Mouse (Mus musculus) ES-E14 (cell line): ENCODE data around the gene Ppargc1a. TPM values are rescaled to one million over a fixed set of nuclear protein-coding genes. Genes with fewer than 3 reads are reported as not detected.

Source experiments
- DNase-seq: peaks from one replicate; pipeline ENCODE4 v3.0.0-alpha.2; 2013; ENCODE audit warnings: low read depth, low spot score
- H3K27ac ChIP-seq: 2 replicates; pipeline ENCODE4 v1.5.1; 2012; ENCODE audit warnings: low read depth, mild to moderate bottlenecking, low read length, moderate library complexity, mixed read lengths; ENCODE audit not compliant: poor library complexity, insufficient read depth, severe bottlenecking
- H3K36me3 ChIP-seq: 2 replicates; pipeline ENCODE4 v1.6.1; 2012; ENCODE audit warnings: mild to moderate bottlenecking, low read length, moderate library complexity, mixed read lengths; ENCODE audit not compliant: control insufficient read depth, poor library complexity, insufficient read depth, severe bottlenecking
- H3K4me1 ChIP-seq, 2 experiments: fragments of 150-350 bp in 1 of 2; sonication (generic) in 1 of 2; 2 replicates each; pipeline ENCODE4 v1.6.1; 2012; ENCODE audit warnings: low read length in 2 of 2, mild to moderate bottlenecking in 1 of 2, mixed read lengths in 1 of 2; ENCODE audit not compliant: control insufficient read depth in 2 of 2, insufficient read depth in 2 of 2, poor library complexity in 1 of 2
- H3K4me3 ChIP-seq, 2 experiments: fragments of 150-350 bp in 1 of 2; sonication (generic) in 1 of 2; 2 replicates each; pipeline ENCODE4 v1.5.1; 2012; ENCODE audit warnings: low read length in 2 of 2, low read depth in 1 of 2, mild to moderate bottlenecking in 1 of 2, mixed read lengths in 1 of 2; ENCODE audit not compliant: insufficient read depth in 1 of 2, poor library complexity in 1 of 2, severe bottlenecking in 1 of 2
- H3K9ac ChIP-seq: 2 replicates; pipeline ENCODE4 v1.6.1; 2012; ENCODE audit warnings: low read depth, mild to moderate bottlenecking, low read length, mixed read lengths; ENCODE audit not compliant: poor library complexity, insufficient read depth, severe bottlenecking
- H3K9me3 ChIP-seq: fragments of 150-350 bp; sonication (generic); 2 replicates; pipeline ENCODE4 v1.6.1; 2012; ENCODE audit warnings: low read depth, mild to moderate bottlenecking, low read length; ENCODE audit not compliant: control insufficient read depth, insufficient read depth
- CHD2 ChIP-seq: IDR thresholded peaks from 2 replicates; pipeline ENCODE4 v1.6.1; 2014; ENCODE audit warnings: mild to moderate bottlenecking, low read depth, low read length, inconsistent platforms
- HCFC1 ChIP-seq: IDR thresholded peaks from 2 replicates; pipeline ENCODE4 v1.6.1; 2012; ENCODE audit warnings: low read length, inconsistent platforms, borderline replicate concordance; ENCODE audit not compliant: insufficient read depth
- MAFK ChIP-seq: IDR thresholded peaks from 2 replicates; pipeline ENCODE4 v1.6.1; 2014; ENCODE audit warnings: mild to moderate bottlenecking, low read depth, low read length, inconsistent platforms; ENCODE audit not compliant: insufficient read depth
- ZC3H11A ChIP-seq: IDR thresholded peaks from 2 replicates; pipeline ENCODE4 v1.6.1; 2012; ENCODE audit warnings: low read depth, mild to moderate bottlenecking, inconsistent platforms, low read length, borderline replicate concordance
- ZNF384 ChIP-seq: IDR thresholded peaks from 2 replicates; pipeline ENCODE4 v1.6.1; 2012; ENCODE audit warnings: low read depth, low read length, inconsistent platforms
- in situ Hi-C, 2 experiments: fragments of 600-800 bp; cut with MboI; formaldehyde crosslinking; loops; one replicate each; pipeline ENCODE4 v1.15.1; 2025; ENCODE audit warnings: low sequenced_read_pairs in 2 of 2, inconsistent platforms in 1 of 2; ENCODE audit not compliant: unreplicated experiment in 2 of 2
- total RNA-seq: library from RNA; depleted of rRNA; stranded (reverse); fragments of 300-350 nt; gene quantifications from 2 replicates; pipeline ENCODE4 v1.2.3, GENCODE M21; 2012

Gene Ppargc1a
- total RNA-seq, 1 experiment: 0.04 TPM

- no peak overlapping the region for H3K27ac ChIP-seq
- no peaks in the 10 kb centered on the region for H3K4me1 ChIP-seq
- no peaks in the 10 kb centered on the region for H3K9me3 ChIP-seq
- TF ChIP-seq HCFC1 (no peak), CHD2 (no peak), MAFK (no peak), ZNF384 (no peak), ZC3H11A (no peak)
- H3K9ac ChIP-seq: no peak overlapping the region
- in situ Hi-C loops: no loop called here
- no peak overlapping the region for H3K4me3 ChIP-seq
- DNase-seq: no peak
- H3K36me3 ChIP-seq: no peaks in the 10 kb centered on the region
Observed at GRCm38 (mm10) chr5:51557607-51558278, 9.8 kb downstream of the Ppargc1a start.

GRCm38 (mm10) chr5:51553671-51554070 lies 13.9 kb downstream of the Ppargc1a start:
- H3K4me1 ChIP-seq: no peaks in the 10 kb centered on the region
- H3K9me3 ChIP-seq: no peaks in the 10 kb centered on the region
- DNase-seq: no peak
- H3K4me3 ChIP-seq: no peak overlapping the region
- H3K9ac ChIP-seq: no peak overlapping the region
- in situ Hi-C loops: no loop called here
- H3K36me3 ChIP-seq: no peaks in the 10 kb centered on the region
- no peak overlapping the region for H3K27ac ChIP-seq
- no peak for TF ChIP-seq MAFK
- TF ChIP-seq ZNF384: no peak
- TF ChIP-seq CHD2: no peak
- no peak for TF ChIP-seq ZC3H11A
- no peak for TF ChIP-seq HCFC1

GRCm38 (mm10) chr5:51553251-51553650 lies 14.3 kb downstream of the Ppargc1a start:
- no peak overlapping the region for H3K4me3 ChIP-seq
- no peak overlapping the region for H3K27ac ChIP-seq
- no peaks in the 10 kb centered on the region for H3K9me3 ChIP-seq
- in situ Hi-C loops: no loop called here
- no peak overlapping the region for H3K9ac ChIP-seq
- TF ChIP-seq ZNF384 (no peak), HCFC1 (no peak), MAFK (no peak), CHD2 (no peak), ZC3H11A (no peak)
- H3K4me1 ChIP-seq: no peaks in the 10 kb centered on the region
- no peaks in the 10 kb centered on the region for H3K36me3 ChIP-seq
- DNase-seq: no peak

- Histone ChIP-seq H3K9ac (no peak overlapping the region), H3K27ac (no peak overlapping the region), H3K4me1 (no peaks in the 10 kb centered on the region), H3K9me3 (no peaks in the 10 kb centered on the region), H3K36me3 (no peaks in the 10 kb centered on the region), H3K4me3 (peak overlapping the region in 1 of 2 experiments; percentile 24; a peak in 1 of 4 replicates)
- TF ChIP-seq MAFK: no peak
- TF ChIP-seq HCFC1: no peak
- TF ChIP-seq ZC3H11A: no peak
- no peak for TF ChIP-seq CHD2
- TF ChIP-seq ZNF384: no peak
- DNase-seq: peak; percentile 1
- in situ Hi-C loops: no loop called here
Observed at GRCm38 (mm10) chr5:51552483-51553091, 14.9 kb downstream of the Ppargc1a start.
